Mouse (Mus musculus) cortical plate, adult 2 months (tissue): ENCODE data around the gene Atp5c1. TPM values are rescaled to one million over a fixed set of nuclear protein-coding genes. Genes with fewer than 3 reads are reported as not detected.

ENCODE experiments used
- H3K27ac ChIP-seq: fragments of 200-500 bp; 2 replicates; pipeline ENCODE4 v1.5.1; 2012; ENCODE audit warnings: low read length, control low read depth, inconsistent platforms; ENCODE audit not compliant: insufficient read depth
- H3K4me1 ChIP-seq: fragments of 200-500 bp; 2 replicates; pipeline ENCODE4 v1.6.1; 2011; ENCODE audit warnings: low read length; ENCODE audit not compliant: control insufficient read depth, insufficient read depth
- H3K4me3 ChIP-seq: fragments of 200-500 bp; 2 replicates; pipeline ENCODE4 v1.5.1; 2011; ENCODE audit warnings: mild to moderate bottlenecking, low read length, control low read depth; ENCODE audit not compliant: insufficient read depth
- CTCF ChIP-seq: fragments of 200-500 bp; IDR thresholded peaks from 2 replicates; pipeline ENCODE4 v1.5.1; 2011; ENCODE audit warnings: mild to moderate bottlenecking, control low read depth, low read length; ENCODE audit not compliant: insufficient read depth; ENCODE audit errors: extremely low read depth
- POLR2A ChIP-seq: fragments of 200-500 bp; IDR thresholded peaks from 2 replicates; pipeline ENCODE4 v1.6.1; 2011; ENCODE audit warnings: mild to moderate bottlenecking, low read length, control low read depth; ENCODE audit not compliant: insufficient read depth; ENCODE audit errors: extremely low read depth
- polyA plus RNA-seq: library from polyadenylated mRNA; depleted of rRNA; stranded (reverse); fragments of >200 nt; gene quantifications from 2 replicates; pipeline ENCODE4 v1.2.3, GENCODE M21; 2012

Atp5c1 gene
- polyA plus RNA-seq, 1 experiment = 411 TPM

- Histone ChIP-seq H3K4me3 (no peak overlapping the region), H3K4me1 (no peaks in the 10 kb centered on the region), H3K27ac (no peak overlapping the region)
- TF ChIP-seq POLR2A (no peak), CTCF (peak; percentile 65)
These were observed 18.4 kb upstream of the Atp5c1 start for GRCm38 (mm10) chr2:10098598-10099215.

- TF ChIP-seq CTCF = no peak
- no peak for TF ChIP-seq POLR2A
- Histone ChIP-seq H3K4me1 (no peaks in the 10 kb centered on the region), H3K4me3 (no peak overlapping the region), H3K27ac (no peak overlapping the region)
These were observed 14.2 kb upstream of the Atp5c1 start for GRCm38 (mm10) chr2:10094327-10095100.

GRCm38 (mm10) chr2:10087256-10087850, 7.0 kb upstream of the Atp5c1 start:
- TF ChIP-seq POLR2A (no peak), CTCF (no peak)
- Histone ChIP-seq H3K4me1 (no peaks in the 10 kb centered on the region; the same call in 1 of the 2 replicates), H3K27ac (no peak overlapping the region), H3K4me3 (no peak overlapping the region)

GRCm38 (mm10) chr2:10082737-10083136, 2.4 kb upstream of the Atp5c1 start:
- TF ChIP-seq POLR2A = no peak
- no peak for TF ChIP-seq CTCF
- Histone ChIP-seq H3K27ac (no peak overlapping the region), H3K4me1 (peaks cover 14% of the 10 kb centered on the region), H3K4me3 (no peak overlapping the region)

GRCm38 (mm10) chr2:10081453-10082080, 1.3 kb upstream of the Atp5c1 start:
- H3K4me3 ChIP-seq = peak overlapping the region; percentile 82; the same call in 1 of the 2 replicates
- H3K4me1 ChIP-seq = peaks cover 18% of the 10 kb centered on the region
- H3K27ac ChIP-seq = no peak overlapping the region
- TF ChIP-seq POLR2A (no peak), CTCF (no peak)

- Histone ChIP-seq H3K4me1 (peaks cover 25% of the 10 kb centered on the region), H3K27ac (peak overlapping the region; percentile 96), H3K4me3 (peak overlapping the region; percentile 82)
- TF ChIP-seq POLR2A = no peak
- no peak for TF ChIP-seq CTCF
These were observed 483 bp downstream of the Atp5c1 start for GRCm38 (mm10) chr2:10079745-10080309.

- Histone ChIP-seq H3K4me1 (peaks cover 31% of the 10 kb centered on the region), H3K4me3 (no peak overlapping the region), H3K27ac (no peak overlapping the region)
- no peak for TF ChIP-seq CTCF
- TF ChIP-seq POLR2A = no peak
These were observed 3.6 kb downstream of the Atp5c1 start for GRCm38 (mm10) chr2:10076675-10077074.

GRCm38 (mm10) chr2:10074470-10074869, 5.8 kb downstream of the Atp5c1 start:
- Histone ChIP-seq H3K27ac (no peak overlapping the region), H3K4me1 (peaks cover 29% of the 10 kb centered on the region), H3K4me3 (no peak overlapping the region)
- TF ChIP-seq CTCF (no peak), POLR2A (no peak)

- Histone ChIP-seq H3K27ac (no peak overlapping the region), H3K4me1 (peaks cover 15% of the 10 kb centered on the region), H3K4me3 (no peak overlapping the region)
- no peak for TF ChIP-seq CTCF
- no peak for TF ChIP-seq POLR2A
These were observed 8.6 kb downstream of the Atp5c1 start for GRCm38 (mm10) chr2:10071751-10072150.
